Mouse (Mus musculus): ENCODE results near the gene Fermt2.

Fermt2 gene

GRCm38 (mm10) chr14:45529411-45530363, at the start of gene Fermt2:
Fermt2 (minus strand) TSS chr14:45530118.
- DNase-seq: peak; percentile 87

- DNase-seq: peak; percentile 39
Observed at GRCm38 (mm10) chr14:45566066-45566937, 36.4 kb upstream of the Fermt2 start.

DNA sequence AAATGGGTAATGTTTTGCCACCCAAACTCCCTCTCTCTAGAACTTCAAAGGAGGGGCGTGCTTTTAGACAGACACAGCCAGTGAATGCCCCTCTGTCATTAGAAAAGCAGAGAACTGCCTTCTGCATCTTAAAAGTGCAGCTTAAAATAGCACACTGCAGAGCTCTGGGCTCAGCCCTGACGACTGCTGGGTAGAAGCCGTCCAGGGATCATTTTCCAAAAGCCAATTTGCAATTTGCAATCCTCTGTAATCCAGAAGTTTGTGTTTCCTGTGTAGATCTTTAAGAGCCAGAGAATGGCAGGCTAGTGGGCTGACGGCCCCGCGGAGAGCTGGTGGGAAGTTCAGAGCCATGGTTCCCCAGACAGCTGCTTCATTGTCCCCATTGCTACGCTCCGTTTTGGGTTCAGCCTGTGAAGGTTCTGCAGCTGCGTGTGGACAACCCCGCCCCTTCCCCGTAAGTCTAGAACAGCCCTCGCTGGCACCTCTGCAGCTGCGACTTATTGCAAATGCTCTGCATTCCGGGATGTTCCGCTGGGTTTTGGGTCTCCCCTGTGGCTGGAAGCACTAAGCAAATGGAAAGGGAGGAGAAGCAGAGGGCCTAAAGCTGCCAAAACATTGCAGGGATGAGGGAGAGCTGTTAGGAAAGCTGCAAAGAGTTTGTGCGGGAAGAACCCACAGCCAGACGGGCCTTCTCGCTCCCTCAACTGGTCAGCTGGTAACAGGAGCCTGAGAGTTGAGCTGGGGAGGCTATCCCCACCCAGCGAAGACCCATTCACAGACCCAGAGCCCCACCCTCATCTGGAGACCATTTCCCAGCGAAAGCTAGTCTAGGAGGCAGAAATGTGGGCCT, 35.5 kb upstream of the Fermt2 start:
- no peak for DNase-seq

DNA sequence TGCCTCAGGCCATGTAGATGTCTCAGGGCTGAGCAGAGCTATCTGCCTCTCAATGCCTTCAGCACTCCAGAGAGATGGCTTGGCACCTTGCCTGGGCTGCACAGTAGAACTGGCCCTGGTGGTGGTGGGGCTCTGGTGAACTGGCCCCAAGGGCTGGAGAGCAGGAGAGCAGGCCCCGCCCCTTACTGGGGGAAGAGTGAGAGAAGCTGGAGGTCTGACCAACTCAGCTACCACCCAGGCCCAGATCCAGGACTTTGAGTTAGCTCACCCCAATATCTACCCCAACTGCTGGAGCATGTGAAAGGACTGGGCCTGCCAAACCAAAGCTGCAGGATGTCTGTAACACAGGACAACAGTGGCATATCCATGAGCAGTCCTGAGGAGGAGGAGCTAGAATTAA, 33.7 kb upstream of the Fermt2 start:
- DNase-seq: no peak

- DNase-seq: no peak
Observed at GRCm38 (mm10) chr14:45561681-45562080, 31.8 kb upstream of the Fermt2 start.

- no peak for DNase-seq
Observed at GRCm38 (mm10) chr14:45559018-45559417, 29.1 kb upstream of the Fermt2 start.

GRCm38 (mm10) chr14:45554336-45554735, 24.4 kb upstream of the Fermt2 start:
- no peak for DNase-seq

GRCm38 (mm10) chr14:45553854-45554253, 23.9 kb upstream of the Fermt2 start:
- peak; percentile 35 for DNase-seq

DNA sequence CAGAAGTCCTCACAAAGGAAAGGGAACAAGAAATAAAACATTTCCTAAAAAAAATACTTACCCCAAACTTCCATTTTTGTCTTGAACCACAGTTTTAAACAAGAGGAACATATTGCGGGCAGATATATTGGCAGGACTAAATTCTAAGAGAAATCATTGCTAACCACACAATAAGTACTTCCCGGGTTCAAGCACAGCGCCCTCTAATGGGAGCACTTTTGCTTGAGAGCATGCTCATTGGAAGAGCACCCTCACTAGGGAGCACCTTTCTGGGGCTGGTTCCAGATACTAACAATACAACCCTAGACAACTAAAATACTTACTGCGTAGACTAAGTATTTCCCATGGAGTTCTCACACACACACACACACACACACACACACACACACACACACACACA, 22.5 kb upstream of the Fermt2 start:
- no peak for DNase-seq

GRCm38 (mm10) chr14:45551121-45551768, 21.3 kb upstream of the Fermt2 start:
- DNase-seq: no peak

- DNase-seq: peak; percentile 45
Observed at GRCm38 (mm10) chr14:45550010-45550647, 20.2 kb upstream of the Fermt2 start.

DNA sequence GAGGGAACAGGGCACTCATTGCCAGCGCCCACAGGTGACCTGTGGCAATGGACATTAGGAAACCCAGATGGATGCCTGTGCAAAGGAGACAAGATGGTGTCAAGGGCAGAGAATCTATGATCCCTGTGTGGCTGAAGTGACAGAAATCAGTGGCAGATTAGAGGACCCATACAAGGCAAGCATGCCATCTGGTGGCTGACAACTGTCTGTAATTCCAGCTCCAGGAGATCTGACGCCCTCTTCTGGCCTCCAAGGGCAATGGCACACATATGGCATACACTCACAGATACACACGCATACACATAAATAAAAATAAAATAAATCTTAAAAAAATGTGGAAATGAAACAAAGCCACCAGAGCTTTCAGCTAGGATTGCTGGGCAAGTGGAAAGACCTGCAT, 18.2 kb upstream of the Fermt2 start:
- no peak for DNase-seq

DNA sequence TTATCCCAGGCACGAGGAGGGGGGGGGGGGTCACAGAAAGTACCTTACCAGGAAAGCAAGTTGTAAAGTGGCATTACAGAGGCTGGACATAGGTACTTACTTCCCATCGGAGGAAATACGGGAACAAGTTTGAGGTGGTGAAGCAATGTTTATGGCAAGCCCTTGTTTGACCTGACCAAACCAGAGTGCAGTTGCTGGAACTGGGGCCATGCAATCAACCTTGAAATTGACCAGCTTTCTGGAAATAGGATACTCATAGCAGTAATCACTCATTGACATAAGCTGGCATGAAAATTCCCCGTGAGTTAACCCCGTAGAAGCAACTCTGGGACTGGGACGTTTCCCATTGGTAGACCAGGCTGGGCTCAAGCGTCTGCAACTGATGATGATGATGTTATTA, 15.0 kb upstream of the Fermt2 start:
- no peak for DNase-seq

DNA sequence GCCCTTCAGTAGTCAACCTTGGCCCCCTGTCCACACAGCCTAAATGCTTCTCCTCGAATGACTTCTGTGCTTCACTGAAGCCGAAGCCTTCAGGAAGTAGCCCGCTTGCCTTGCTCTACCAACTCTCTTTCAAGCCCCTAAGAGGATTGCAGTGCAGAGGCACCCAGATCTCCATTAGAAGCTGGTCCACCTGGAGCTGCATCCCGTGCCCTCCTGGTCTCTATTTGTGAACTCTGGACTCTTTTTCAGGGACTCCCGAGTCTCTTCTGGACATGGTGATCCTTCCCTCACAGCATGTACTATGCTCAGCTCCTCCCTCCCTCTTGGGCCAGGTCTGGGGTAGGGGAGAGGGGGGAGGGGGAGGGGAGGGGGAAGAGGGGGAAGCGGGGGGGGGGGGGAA, 14.1 kb upstream of the Fermt2 start:
- DNase-seq: no peak

DNA sequence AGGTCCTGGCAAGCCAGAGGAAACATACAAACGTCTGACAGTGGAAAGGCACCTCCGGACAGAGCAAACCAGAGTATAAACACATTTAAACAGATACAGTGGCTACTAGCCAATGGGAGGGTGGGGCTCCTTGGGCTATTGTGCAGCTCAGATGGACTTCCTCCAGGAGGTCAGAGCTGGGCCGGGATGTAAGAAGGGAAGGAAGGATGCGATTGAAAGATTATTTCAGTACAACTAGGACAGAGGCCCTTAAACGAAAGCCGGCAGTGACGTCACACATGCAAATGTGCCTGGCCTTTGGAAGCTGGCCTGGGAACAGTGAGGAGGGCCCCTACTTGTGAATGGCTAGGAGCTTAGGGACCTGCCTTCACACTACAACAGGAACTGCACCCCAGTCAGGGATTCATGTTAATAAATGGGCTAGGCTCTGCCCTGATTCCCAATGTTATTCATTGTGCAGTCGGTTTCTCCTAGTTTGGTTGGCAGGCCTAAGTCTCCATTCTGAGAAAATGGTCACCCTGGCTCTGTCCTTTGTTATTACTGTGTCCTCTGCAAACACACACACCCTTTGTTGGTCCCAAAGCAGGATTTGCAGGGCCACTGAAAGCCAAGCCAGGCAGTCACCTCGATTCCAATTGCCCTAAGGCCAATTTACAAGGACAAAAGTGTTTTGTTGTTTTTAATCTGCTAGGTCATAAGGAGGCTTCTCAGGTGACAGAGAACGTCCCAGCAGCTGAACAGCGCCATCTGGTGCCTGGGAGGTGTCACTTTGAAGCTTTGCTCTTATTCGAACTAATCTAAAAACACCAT, 9.9 kb upstream of the Fermt2 start:
- DNase-seq: peak; percentile 62

DNA sequence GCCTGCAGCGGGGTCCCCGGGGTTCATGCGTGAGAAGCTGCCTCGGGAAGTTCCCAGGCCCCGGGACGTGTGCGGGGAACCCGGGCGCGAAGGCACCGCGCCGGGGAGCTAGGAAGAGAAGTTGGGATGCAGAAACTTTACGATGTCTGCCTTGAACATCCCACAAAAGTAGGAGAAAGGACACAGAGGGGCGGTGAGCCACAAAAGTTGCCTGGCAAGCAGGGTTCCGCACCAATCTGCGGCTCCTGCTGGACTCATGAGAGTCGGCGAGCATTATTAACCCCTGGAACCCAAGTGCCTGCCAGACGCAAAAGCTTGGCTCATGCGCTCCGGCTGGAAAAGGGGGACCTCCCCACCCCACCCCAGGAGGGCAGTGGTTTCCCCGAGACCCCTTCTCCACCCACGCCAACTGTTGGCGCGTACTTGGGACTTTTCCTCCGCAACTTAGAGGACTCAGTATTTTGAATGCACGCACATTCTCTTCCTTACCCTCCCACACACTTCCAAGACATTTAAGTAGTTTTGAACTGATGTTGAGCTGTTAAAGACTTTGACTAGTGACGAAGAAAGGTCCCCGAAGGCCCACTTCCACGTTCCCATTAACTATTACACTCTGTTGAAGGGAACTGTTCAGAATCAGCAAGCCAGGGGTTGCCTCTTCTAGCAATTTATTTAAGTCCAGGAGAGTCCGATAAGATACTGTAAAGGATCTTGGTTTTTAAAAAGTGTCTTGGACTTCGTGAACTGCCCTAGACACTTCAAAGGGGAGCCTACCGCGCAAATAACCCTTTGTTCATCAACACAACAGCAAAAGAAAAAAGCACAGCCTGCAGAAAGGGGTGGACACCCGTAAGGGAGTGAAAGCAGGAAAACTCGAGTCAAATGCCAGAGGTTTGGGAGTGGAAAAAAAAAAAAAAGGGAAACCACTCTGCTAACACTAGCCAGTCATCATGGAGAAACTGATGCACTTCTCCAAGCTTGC, 737 bp upstream of the Fermt2 start:
- peak; percentile 63 for DNase-seq

- DNase-seq: no peak
Observed at GRCm38 (mm10) chr14:45528861-45529260, 1.1 kb downstream of the Fermt2 start.

DNA sequence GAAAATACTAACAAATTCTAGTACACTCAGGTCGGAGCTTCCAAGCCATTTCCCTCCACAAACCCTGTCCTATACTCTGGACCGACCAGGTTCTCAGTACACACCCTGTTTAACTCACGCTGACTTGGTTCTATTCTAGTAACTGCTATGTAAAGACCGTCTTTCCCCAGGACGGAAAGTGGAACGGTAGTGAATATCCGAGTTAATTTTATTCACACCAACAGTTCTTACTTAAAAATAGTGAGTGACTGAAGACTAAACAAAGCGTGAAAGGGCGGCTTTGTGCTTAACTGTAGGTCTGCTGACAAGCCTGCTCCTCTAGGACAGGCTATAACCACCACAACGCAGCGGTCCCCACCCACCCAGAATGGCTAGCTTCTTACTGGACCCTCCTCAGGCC, 14.1 kb downstream of the Fermt2 start:
- DNase-seq: no peak

- DNase-seq: no peak
Observed at GRCm38 (mm10) chr14:45510787-45511186, 19.1 kb downstream of the Fermt2 start.

GRCm38 (mm10) chr14:45507923-45508322, 22.0 kb downstream of the Fermt2 start:
- no peak for DNase-seq
